8 mouse cellular contexts compared by ENCODE assay signal in genomic region chr2:65414237-65414636, GRCm38 (mm10). TPM values are rescaled to one million over a fixed set of nuclear protein-coding genes. Genes with fewer than 3 reads are reported as not detected.
DNase-seq lines count a peak whose midpoint lies in the region; ATAC-seq lines count a peak whose summit lies in the region.

No protein-coding gene starts in this region.

- H3K9me3 ChIP-seq in forebrain, embryonic 15.5 days: peaks cover 5% of the 10 kb centered on the region; the same call in 1 of the 2 replicates
- no peaks in the 10 kb centered on the region; the same call in 1 of the 2 replicates for H3K9me3 ChIP-seq in hindbrain, embryonic 15.5 days
- peaks cover 9% of the 10 kb centered on the region; the same call in 1 of the 2 replicates for H3K9me3 ChIP-seq in limb, embryonic 13.5 days
- H3K9me3 ChIP-seq in midbrain, embryonic 11.5 days (ENCODE audit: control insufficient read depth, low read length): peaks cover 5% of the 10 kb centered on the region; the same call in 1 of the 2 replicates
- no peaks in the 10 kb centered on the region for H3K9me3 ChIP-seq in stomach, embryonic 15.5 days

- 0% methylated on average over 7 of the region's 7 CpGs for WGBS in forebrain, embryonic 15.5 days
- under 1% methylated on average over 7 of the region's 7 CpGs for WGBS in hindbrain, embryonic 15.5 days
- under 1% methylated on average over 7 of the region's 7 CpGs for WGBS in limb, embryonic 13.5 days
- 0% methylated on average over 7 of the region's 7 CpGs for WGBS in midbrain, embryonic 11.5 days
- WGBS in stomach, embryonic 15.5 days: 0% methylated on average over 7 of the region's 7 CpGs

- H3K9ac ChIP-seq in forebrain, embryonic 15.5 days (replicated peaks): peak overlapping the region; percentile 46
- peak overlapping the region; percentile 37 for H3K9ac ChIP-seq in hindbrain, embryonic 15.5 days
- no peak overlapping the region for H3K9ac ChIP-seq in limb, embryonic 13.5 days
- H3K9ac ChIP-seq in midbrain, embryonic 11.5 days (ENCODE audit: low read length): peak overlapping the region; percentile 47; the same call in 1 of the 2 replicates
- no peak overlapping the region for H3K9ac ChIP-seq in stomach, embryonic 15.5 days

- ATAC-seq in cerebellum, adult (ENCODE audit: insufficient number of reproducible peaks, low FRiP score, low TSS enrichment): peak; percentile 37; the same call in 1 of the 2 replicates
- peak; percentile 85 for ATAC-seq in activated CD4-positive, CD25-positive, alpha-beta regulatory T cell, adult 4 months
- ATAC-seq in forebrain, embryonic 15.5 days (replicated peaks): peak; percentile 93
- peak; percentile 83 for ATAC-seq in hindbrain, embryonic 15.5 days (ENCODE audit: low FRiP score, low read depth)
- ATAC-seq in limb, embryonic 13.5 days (ENCODE audit: low FRiP score, low read depth): peak; percentile 87
- ATAC-seq in midbrain, embryonic 11.5 days (ENCODE audit: low FRiP score): peak; percentile 90
- peak; percentile 81 for ATAC-seq in stomach, embryonic 15.5 days (ENCODE audit: insufficient read depth, low FRiP score, low read depth)

- no peak for DNase-seq in cerebellum, adult 11 months
- peak; percentile 96 for DNase-seq in midbrain, embryonic 11.5 days (ENCODE audit: low spot score, missing footprints)

- peak overlapping the region; percentile 89 for H3K27ac ChIP-seq in forebrain, embryonic 15.5 days (replicated peaks)
- H3K27ac ChIP-seq in hindbrain, embryonic 15.5 days (replicated peaks): peak overlapping the region; percentile 88
- 0 out of 2 replicates have a peak overlapping the region, but pooled peaks have one; percentile 10 for H3K27ac ChIP-seq in limb, embryonic 13.5 days
- H3K27ac ChIP-seq in midbrain, embryonic 11.5 days (ENCODE audit: low read depth, low read length): peak overlapping the region; percentile 90
- peak overlapping the region; percentile 21; the same call in 1 of the 2 replicates for H3K27ac ChIP-seq in stomach, embryonic 15.5 days

- H3K4me3 ChIP-seq in forebrain, embryonic 15.5 days: peak overlapping the region; percentile 36
- peak overlapping the region; percentile 30 for H3K4me3 ChIP-seq in hindbrain, embryonic 15.5 days
- peak overlapping the region; percentile 36 for H3K4me3 ChIP-seq in limb, embryonic 13.5 days
- H3K4me3 ChIP-seq in midbrain, embryonic 11.5 days (ENCODE audit: low read depth, low read length): no peak overlapping the region
- H3K4me3 ChIP-seq in stomach, embryonic 15.5 days (replicated peaks): peak overlapping the region; percentile 32

- peaks cover 17% of the 10 kb centered on the region for H3K4me1 ChIP-seq in forebrain, embryonic 15.5 days
- H3K4me1 ChIP-seq in hindbrain, embryonic 15.5 days (replicated peaks): peaks cover 16% of the 10 kb centered on the region
- peaks cover 9% of the 10 kb centered on the region for H3K4me1 ChIP-seq in limb, embryonic 13.5 days
- H3K4me1 ChIP-seq in midbrain, embryonic 11.5 days (ENCODE audit: control insufficient read depth, insufficient read depth, low read length): peaks cover 7% of the 10 kb centered on the region; the same call in 1 of the 2 replicates
- no peaks in the 10 kb centered on the region for H3K4me1 ChIP-seq in stomach, embryonic 15.5 days

- H3K4me2 ChIP-seq in forebrain, embryonic 15.5 days (replicated peaks): peak overlapping the region; percentile 60
- H3K4me2 ChIP-seq in hindbrain, embryonic 15.5 days: peak overlapping the region; percentile 61
- peak overlapping the region; percentile 65 for H3K4me2 ChIP-seq in limb, embryonic 13.5 days (replicated peaks)
- peak overlapping the region; percentile 52 for H3K4me2 ChIP-seq in midbrain, embryonic 11.5 days
- peak overlapping the region; percentile 66 for H3K4me2 ChIP-seq in stomach, embryonic 15.5 days

- H3K36me3 ChIP-seq in forebrain, embryonic 15.5 days: no peaks in the 10 kb centered on the region
- no peaks in the 10 kb centered on the region for H3K36me3 ChIP-seq in hindbrain, embryonic 15.5 days
- H3K36me3 ChIP-seq in limb, embryonic 13.5 days: no peaks in the 10 kb centered on the region
- H3K36me3 ChIP-seq in midbrain, embryonic 11.5 days (ENCODE audit: control insufficient read depth, insufficient read depth, low read length): no peaks in the 10 kb centered on the region
- H3K36me3 ChIP-seq in stomach, embryonic 15.5 days: no peaks in the 10 kb centered on the region

- H3K27me3 ChIP-seq in forebrain, embryonic 15.5 days: no peaks in the 10 kb centered on the region
- no peaks in the 10 kb centered on the region for H3K27me3 ChIP-seq in hindbrain, embryonic 15.5 days
- no peaks in the 10 kb centered on the region for H3K27me3 ChIP-seq in limb, embryonic 13.5 days
- H3K27me3 ChIP-seq in midbrain, embryonic 11.5 days (ENCODE audit: control insufficient read depth, insufficient read depth, low read length): no peaks in the 10 kb centered on the region
- H3K27me3 ChIP-seq in stomach, embryonic 15.5 days (replicated peaks): no peaks in the 10 kb centered on the region

RNA-seq across cellular contexts. Expression of gene Slc38a11, which starts 50.4 kb away (rescaled TPM):
- polyA plus RNA-seq in activated CD4-positive, CD25-positive, alpha-beta regulatory T cell, adult 4 months (2017; shearing (Covaris generic)): not detected
- polyA plus RNA-seq in forebrain, embryonic 15.5 days (2015; fragmentation: Nextera tagmentation; extraction: Ambion mirVana): 0.91 and 1.2 TPM in 2 replicates
- polyA plus RNA-seq in hindbrain, embryonic 15.5 days (2015; fragmentation: Nextera tagmentation; extraction: Ambion mirVana): 0.92 and 1.9 TPM in 2 replicates
- 0.45 and 0.75 TPM in 2 replicates for polyA plus RNA-seq in limb, embryonic 13.5 days (2015; fragmentation: Nextera tagmentation; extraction: Ambion mirVana)
- 0.68 and 1.1 TPM in 2 replicates for polyA plus RNA-seq in midbrain, embryonic 11.5 days (2014; fragmentation: Nextera tagmentation; extraction: Ambion mirVana)
- polyA plus RNA-seq in stomach, embryonic 15.5 days (2015; fragmentation: Nextera tagmentation; extraction: Ambion mirVana): 0.30 and 0.31 TPM in 2 replicates

Comparison
In these comparisons a context has a peak if more than half of its experiments do, and no peak if none do; other contexts are left out.
1. ATAC-seq: peak in every context shown above with its lines; median percentile 93 in forebrain, embryonic 15.5 days; 90 in midbrain, embryonic 11.5 days; 87 in limb, embryonic 13.5 days; 85 in activated CD4-positive, CD25-positive, alpha-beta regulatory T cell, adult 4 months; 83 in hindbrain, embryonic 15.5 days; 81 in stomach, embryonic 15.5 days; 37 in cerebellum, adult.
2. H3K27ac ChIP-seq: peak in every context shown above with its lines; median percentile 90 in midbrain, embryonic 11.5 days; 89 in forebrain, embryonic 15.5 days; 88 in hindbrain, embryonic 15.5 days; 21 in stomach, embryonic 15.5 days; 10 in limb, embryonic 13.5 days.
3. H3K9ac ChIP-seq: peak in forebrain, embryonic 15.5 days (single experiment), hindbrain, embryonic 15.5 days (single experiment) and midbrain, embryonic 11.5 days (single experiment); none in limb, embryonic 13.5 days (single experiment) and stomach, embryonic 15.5 days (single experiment).
4. Peak in every context shown above with its lines, with median percentiles within 50 percentile points of each other: H3K4me2 ChIP-seq.